Mouse (Mus musculus) embryo, embryonic 10.5 days (tissue): ENCODE measurements around the gene Rbp2.

Experiments used
- DNase-seq: peaks from one replicate; pipeline ENCODE4 v3.0.0-alpha.2; 2015; ENCODE audit warnings: low spot score

The Rbp2 gene

GRCm38 (mm10) chr9:98524786-98525542, 39.0 kb downstream of the Rbp2 start:
- DNase-seq, result peak; percentile 21

DNA sequence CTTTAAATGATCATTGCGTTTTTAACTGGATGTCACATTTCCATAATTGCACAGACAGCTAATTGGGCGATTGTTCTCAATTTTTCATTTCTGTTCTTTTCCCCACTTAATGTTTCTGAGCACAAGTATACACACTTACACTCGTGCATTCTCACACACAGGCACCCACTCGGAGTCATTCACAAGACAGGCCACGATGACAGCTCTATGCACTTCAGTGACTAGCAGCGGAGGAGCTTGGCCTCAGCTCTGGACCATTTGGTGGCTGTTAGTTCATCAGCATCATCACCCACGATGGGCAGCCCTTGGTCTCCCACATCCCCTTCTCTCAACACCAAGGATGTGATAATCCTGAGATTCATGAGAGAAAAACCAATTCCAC, 39.6 kb downstream of the Rbp2 start:
- no peak for DNase-seq

GRCm38 (mm10) chr9:98527226-98527625, 41.3 kb downstream of the Rbp2 start:
- no peak for DNase-seq

DNA sequence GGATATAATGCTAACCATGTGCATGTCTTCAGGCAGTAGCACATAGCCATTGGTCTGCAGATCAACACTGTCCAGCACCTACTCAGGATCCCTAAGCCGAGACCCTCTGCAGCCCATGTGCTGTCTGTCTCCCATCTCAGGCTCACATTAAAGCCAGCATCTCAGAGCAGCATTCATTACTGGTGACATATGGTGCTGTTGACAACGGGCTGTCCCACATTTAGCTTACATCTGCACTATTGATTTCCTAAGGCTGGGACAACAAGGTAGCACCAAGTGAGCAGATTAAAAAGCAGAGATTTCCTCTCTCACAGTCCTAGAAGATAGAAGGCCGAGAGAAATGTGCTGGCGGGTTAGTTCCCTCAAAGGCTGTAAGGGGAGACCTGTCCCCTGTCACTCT, 43.9 kb downstream of the Rbp2 start:
- no peak for DNase-seq

DNA sequence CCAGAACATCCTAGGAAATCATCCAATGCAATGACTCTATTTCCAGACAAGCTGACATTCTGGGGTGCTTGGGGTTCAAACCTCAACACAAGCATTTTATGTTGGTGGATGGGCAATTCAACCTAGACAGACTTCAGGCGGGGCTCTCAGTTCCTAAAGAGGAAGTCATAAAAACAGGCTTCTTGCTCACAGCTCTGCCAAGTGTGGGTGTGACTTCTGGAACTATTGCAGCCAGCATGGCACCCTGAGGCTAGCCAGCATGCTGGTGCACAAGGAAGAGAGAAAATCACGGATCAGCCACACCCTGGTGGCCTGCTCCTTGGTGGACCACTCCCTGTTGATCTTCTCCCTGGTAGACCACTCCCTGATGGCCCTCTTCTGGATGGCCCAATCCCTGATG, 45.1 kb downstream of the Rbp2 start:
- DNase-seq, result no peak

DNA sequence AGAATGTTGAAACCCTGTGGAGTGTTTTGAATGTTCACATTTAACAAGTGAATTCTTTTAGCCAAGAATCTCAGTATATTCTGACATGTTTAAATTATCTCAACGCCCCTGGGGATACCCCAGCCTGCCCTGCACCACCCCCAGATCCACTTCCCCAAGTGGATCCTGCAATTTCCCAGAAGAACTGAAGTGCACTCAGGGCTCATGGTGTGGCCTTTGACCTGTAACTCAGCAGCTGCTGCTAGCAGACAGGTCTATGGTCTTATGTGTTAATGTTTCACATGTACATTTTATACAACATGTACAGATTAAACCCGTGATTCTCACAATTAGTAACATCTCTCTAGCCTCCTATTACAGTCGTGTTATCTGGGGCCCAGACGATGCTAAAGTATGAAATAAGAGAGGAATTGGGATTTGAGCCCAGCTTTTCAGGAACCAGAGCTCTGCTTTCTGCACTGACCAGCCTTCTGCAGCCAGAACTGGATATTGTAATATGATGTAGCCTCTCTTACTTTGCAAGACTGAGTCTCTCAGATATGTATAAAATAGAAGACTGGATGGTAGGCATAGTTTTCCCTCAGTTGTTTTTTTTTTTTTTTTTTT, 48.9 kb downstream of the Rbp2 start:
- no peak for DNase-seq

GRCm38 (mm10) chr9:98535763-98536162, 49.8 kb downstream of the Rbp2 start:
- DNase-seq, result peak; percentile 21

- peak; percentile 72 for DNase-seq
These were observed 52.2 kb downstream of the Rbp2 start for GRCm38 (mm10) chr9:98538017-98538712.

DNA sequence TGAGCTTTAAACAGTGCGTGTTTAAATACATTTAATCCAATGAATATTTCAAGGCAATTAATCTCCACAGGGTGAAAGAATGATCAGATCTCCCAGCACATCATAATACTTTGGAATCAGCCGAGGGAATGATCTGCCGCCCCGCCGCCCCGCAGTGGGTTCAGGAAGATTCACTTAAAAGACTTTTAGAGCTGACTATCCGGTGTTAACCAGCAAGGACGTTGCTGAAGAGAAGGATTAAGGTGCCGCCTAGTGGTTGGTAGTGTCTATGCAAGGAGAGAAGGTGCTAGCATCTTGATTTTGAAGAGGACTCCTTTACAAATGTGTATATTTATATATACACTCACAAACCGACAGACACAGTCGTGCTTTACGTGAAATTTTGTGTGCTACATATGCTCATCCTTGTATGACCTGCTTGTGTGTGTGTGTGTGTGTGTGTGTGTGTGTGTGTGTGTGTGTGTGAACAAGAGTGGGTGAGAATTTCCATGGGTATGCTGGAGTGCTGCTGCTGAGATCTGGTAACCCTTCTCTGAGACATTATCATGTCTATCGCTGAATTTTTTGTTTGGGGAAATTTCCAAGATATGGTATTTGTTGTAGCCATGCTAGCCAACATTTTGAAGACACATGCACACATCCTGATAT, 52.9 kb downstream of the Rbp2 start:
- DNase-seq, result peak; percentile 91

DNA sequence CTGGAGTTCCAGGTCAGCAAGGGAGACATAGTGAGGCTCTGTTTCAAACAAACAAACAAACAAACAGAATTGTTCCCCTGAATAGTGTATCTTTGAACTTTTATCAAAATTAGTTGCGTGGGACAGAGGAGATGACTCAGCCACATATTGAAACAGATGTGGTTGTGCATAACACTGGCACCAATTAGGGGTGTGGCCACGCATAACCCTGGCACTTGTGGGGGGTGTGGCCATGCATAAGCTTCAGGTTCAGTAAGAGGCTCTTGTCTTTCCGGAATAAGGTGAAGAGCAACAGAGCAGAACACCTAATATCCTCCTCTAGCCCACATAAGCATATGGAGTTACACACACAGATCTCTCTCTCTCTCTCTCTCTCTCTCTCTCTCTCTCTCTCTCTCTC, 58.1 kb downstream of the Rbp2 start:
- DNase-seq, result no peak
